Mouse (Mus musculus) gastrocnemius, postnatal 36 days (tissue): ENCODE results near the gene Ube2l6. TPM values are rescaled to one million over a fixed set of nuclear protein-coding genes. Genes with fewer than 3 reads are reported as not detected.
"Not testable (repeated sequence)": the region's sequence is repeated elsewhere in the genome, so short reads cannot be mapped to it uniquely, and the experiment has no call there.

Source experiments
- DNase-seq, 2 experiments: peaks; one replicate each; pipeline ENCODE4 v3.0.0; 2022
- intact Hi-C: fragments of 180-260 bp; cut with DNase I; formaldehyde crosslinking; loops from one replicate; pipeline ENCODE4 v1.15.1; 2025
- total RNA-seq, 2 experiments: library from RNA; stranded (reverse); gene quantifications; 2 replicates each; pipeline ENCODE4 v1.2.3; 2021

Ube2l6 gene
- total RNA-seq, 2 experiments from 2014 or later: 2.6 to 3.5 TPM

DNA sequence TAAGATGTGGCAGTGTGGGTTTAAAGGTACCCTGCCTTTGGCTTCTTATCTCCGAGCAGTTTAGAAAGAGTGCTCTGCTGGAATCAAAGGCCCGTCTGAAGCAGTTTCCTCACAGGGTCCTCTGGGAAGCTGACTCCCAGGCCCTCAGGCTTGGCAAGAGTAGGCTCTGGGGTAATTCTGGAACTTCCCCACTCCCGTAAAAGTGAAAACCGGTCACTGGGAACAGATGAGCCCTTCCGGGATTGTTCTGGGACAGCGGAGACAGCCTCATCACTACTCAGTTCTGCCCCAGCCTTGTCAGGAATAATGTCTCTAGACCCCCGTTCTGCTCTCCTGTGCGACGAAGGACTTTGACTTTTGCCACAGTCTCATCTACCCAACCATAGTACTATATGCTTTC, 8.2 kb upstream of the Ube2l6 start:
- intact Hi-C loops: no loop called here
- no peak for DNase-seq

DNA sequence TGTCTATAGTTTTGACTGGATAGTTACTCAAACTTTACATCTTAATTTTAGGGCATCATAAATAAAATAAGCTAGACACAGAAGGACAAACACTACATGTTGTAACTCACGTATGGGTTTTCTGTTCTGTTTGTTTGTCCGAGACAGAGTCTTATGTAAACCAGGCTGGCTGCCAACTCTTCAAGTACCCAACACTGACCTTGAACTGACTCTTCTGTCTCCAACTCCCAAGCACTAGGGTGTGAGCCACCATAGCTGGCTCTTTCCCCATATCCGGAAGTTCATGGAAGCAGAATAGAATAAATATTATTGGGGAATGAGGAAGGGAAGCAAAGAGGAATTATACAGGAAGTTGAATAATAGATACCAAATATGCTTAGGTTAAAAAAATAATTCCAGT, 6.1 kb upstream of the Ube2l6 start:
- intact Hi-C loops: no loop called here
- DNase-seq: no peak

DNA sequence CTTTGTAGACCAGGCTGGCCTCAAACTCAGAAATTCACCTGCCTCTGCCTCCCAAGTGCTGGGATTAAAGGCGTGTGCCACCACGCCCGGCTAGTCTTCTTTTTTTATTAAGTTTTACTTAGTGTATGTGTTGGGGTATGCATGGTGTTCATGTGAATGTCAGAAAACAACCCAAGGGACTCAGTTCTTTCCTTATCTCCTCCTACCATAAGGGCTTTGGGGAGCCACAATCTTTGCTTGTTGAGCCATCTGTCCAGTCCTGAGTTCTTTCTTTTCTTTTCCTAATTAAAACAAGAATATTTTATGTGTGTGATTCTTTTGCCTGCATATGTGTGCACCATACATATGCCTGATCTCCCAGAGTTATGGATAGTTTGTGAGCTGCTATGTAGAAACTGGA, 5.5 kb upstream of the Ube2l6 start:
- DNase-seq: no peak
- intact Hi-C loops: no loop called here

DNA sequence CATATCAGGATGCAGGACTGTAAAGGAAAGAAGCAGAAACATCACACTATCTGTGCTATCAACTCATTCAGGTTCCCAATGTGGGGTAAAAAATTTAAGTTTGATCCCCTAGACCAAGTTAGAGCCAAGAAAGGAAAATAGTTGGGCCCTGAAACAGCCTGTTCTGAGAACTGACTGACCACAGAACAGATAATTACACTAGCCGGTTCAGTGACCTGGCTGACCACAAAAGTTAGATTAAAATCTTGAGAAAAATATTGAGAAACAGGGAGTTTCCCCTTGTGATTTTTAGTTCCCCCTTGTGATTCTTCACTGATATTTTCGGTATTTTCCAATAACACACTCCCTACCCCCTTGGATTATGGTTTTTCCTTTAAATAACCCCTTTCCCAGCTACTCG, 4.8 kb upstream of the Ube2l6 start:
- intact Hi-C loops: no loop called here
- no peak for DNase-seq

DNA sequence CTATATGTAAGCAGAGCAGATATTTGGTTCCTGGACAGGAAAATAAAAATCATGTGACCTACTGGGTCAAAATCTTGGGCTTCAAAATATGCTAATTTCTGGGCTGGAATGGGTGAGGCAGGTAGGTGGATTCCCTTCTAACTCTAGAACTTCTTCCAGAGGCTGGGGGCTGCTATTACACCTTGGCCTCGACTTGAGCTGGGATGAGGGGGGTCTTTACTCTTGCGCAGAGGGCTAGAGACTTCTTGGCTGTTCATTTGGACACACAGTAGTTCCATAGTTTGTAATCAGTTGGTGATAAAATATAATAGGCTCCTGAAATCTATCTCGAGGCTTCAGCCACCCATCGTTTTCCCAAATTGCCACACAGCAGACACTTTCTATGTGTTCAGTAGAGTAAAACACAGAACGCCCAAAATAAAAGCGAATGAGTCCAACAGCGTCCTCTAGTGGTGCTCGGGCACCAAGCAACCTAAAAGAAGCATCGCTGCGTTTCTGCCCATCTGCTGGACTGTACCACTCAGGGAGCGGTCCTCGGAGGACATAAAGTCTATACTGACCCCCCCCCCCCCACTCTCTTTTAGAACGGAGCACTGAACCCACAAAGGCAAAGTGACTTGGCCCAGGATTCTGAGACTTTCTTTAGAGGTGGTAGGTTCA, 665 bp upstream of the Ube2l6 start:
- intact Hi-C loops: loop anchor here (2.0 kb wide), 2 partner anchors 59 to 71 kb away; partner anchors contain the start of gene Clp1
- peak; percentile 67 to 79 for DNase-seq

DNA sequence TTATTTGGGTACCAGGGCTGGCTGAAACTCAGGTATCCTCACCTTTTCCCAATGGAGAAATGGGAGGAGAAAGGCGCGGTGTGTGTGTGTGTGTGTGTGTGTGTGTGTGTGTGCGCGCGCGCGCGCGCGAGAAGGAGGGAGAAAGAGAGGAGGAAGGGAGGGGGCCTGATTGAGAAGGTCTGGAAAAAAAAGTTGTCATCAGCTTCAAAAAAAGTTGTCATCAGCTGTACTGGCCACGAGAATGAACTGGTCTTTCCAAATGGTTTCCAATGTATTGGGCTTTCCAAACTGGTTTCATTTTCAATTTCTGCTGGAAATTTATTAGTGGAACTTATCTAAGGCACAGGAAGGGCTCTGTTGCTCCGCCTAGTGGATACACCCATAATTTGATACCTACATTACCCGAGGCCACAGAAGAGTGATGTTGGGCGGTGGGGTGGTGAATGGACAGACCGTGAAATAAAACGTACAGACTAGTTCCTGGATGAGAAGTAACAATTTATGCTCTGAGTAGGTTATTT, 473 bp downstream of the Ube2l6 start:
- DNase-seq: peak in 1 of 2 experiments; percentile 46
- intact Hi-C loops: loop anchor here (2.0 kb wide), 2 partner anchors 60 to 72 kb away; partner anchors contain the start of gene Clp1

DNA sequence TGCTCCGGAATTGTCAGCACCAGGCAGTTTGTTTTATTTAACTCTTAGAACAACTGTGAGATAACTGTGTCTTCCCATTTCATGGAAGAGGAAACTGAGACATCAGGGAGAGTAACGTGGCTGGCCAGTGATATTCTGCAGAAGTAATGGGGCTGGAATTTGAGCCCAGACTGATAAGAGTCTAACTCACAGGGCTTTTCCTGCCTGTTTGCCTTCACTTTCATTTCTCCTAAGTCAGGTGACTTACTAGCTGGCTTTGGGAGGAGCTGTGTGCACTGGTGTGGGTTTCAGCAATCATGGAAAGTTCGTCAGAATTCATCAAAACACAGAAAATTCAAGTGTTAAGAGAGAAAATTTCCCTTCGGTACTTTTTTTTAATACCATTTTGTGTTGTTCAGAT, 1.7 kb downstream of the Ube2l6 start:
- intact Hi-C loops: loop anchor here (10.0 kb wide), 1 partner anchor 336 kb away; no protein-coding TSS in a partner anchor

DNA sequence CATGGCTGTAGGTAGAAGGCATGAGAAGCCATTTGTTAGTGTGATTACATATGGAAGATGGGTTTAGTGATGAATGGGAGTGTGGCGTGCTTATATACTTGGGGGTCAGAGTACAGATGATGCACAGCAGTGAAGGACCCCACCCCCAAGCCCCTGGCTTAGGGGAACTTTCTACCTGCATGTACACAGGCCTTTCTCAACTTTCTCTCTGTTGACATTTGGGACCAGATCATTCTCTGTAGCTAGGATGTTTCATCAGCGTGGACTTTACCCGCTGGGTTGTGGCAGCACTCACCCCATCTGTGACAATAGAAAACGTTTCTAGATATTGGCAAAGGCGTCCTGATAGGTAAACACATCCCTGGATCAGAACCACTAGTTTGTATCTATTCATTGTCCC, 2.6 kb downstream of the Ube2l6 start:
- not testable (repeated sequence) for DNase-seq
- intact Hi-C loops: loop anchor here (10.0 kb wide), 1 partner anchor 336 kb away; no protein-coding TSS in a partner anchor

More for the DNA sequence above, 1.7 kb downstream of the Ube2l6 start:
- DNase-seq: no peak

DNA sequence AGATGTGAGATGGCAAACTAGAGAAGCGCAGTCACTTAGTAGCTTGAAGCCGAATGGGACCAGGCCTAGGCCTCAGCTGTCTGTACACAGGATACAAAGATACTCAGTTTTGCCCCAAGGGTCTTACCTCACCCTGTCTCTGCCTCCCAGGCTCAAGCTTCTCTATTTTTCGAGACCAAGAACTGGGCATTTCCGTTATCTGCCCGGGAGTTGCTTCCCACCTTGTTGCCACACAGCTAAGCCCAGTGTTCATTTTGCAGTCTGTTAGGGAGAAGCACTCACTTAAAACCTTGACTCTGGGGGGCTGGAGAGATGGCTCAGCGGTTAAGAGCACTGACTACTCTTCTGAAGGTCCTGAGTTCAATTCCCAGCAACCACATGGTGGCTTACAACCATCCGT, 5.3 kb downstream of the Ube2l6 start:
- no peak for DNase-seq
- intact Hi-C loops: loop anchor here (10.0 kb wide), 1 partner anchor 339 kb away; no protein-coding TSS in a partner anchor

DNA sequence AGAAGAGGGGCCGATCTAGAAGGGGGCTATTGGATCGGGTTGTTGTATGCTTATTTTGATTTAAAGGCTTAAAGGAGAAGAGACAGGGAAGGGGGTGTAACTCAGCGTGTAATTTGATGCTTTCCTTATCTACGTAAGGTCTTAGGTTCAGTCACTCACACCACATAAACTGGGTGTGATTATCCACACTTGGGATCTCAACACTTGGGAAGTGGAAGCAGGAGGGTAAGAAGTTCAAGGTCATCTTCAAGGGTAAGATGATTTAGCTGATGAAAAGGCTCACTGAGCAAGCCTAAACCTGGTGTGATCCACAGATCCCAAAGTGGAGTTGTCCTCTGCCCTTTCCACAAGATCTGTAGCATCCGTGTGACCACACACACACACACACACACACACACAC, 7.9 kb downstream of the Ube2l6 start:
- intact Hi-C loops: loop anchor here (10.0 kb wide), 1 partner anchor 342 kb away; no protein-coding TSS in a partner anchor
- no peak for DNase-seq

DNA sequence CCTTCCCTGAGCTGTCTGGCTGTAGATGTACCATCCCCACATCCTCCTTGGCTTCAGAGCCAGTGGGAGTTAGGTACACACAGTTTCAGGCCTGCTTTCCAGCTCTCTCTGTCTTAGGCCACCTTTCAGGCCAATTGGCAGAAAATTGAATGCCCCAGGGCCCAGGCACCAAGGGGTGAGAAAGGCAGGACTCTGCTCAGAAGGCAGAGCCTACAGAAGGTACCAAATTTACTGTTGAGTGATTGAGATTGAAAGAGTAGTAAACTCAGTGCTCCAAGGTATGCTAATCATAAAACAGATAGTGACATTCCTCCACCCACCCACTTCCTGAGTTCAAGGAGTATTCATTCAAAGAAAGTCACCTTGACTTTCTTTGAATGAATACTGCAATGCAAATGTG, 10.7 kb downstream of the Ube2l6 start:
- intact Hi-C loops: loop anchor here (10.0 kb wide), 1 partner anchor 345 kb away; no protein-coding TSS in a partner anchor
- DNase-seq: no peak

DNA sequence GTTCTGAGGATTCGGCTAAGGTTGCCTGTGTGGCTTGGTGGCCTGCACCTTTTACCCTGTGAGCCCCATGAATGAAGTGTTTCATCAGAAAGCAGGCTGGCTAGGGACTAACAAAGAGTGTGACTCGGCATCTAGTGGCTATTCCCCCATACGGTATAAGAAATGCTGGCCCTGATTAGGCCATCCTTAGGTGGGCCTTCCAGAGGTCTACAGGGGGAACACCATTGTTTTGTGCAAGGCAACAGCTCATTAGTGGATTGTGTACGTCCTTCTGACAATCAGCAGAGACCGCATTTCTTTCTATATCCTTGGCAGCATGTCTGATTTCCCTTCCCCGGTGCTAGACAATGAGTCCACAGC, 11.9 kb downstream of the Ube2l6 start:
- intact Hi-C loops: no loop called here
- DNase-seq: no peak

DNA sequence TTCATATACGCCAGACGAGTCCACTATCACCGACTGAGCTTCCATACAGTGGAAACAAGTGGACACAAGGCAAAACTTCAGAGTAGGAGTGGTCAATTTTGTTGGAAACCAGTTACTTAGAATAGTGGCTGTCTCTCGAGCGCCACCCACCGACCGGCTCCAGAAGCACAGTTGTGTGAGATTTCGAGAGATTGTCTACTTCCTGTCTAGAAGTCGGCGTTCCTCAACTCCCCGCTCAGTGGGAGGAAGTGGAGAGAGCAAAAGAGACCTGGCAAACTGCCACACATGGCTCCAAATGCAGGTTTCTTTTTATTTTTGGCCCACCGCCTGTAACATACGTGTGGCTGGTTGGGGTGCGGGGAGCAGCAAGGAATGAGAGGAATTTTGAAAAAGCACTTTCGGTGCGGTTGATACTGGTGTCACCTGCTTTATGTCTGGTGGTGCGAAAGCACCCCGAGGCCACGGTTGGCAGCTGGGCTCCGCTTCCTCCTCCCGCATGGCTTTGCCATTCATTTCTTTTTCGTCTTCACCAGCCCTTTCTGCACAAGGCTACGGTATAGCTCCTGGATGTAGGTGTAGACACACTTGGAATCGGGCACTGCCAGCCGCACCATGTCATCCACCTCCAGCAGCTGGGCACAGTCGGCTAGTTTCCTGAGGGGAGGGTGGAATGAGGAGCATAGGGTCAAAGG, 12.4 kb downstream of the Ube2l6 start:
- DNase-seq: peak; percentile 84 to 88
- intact Hi-C loops: no loop called here

DNA sequence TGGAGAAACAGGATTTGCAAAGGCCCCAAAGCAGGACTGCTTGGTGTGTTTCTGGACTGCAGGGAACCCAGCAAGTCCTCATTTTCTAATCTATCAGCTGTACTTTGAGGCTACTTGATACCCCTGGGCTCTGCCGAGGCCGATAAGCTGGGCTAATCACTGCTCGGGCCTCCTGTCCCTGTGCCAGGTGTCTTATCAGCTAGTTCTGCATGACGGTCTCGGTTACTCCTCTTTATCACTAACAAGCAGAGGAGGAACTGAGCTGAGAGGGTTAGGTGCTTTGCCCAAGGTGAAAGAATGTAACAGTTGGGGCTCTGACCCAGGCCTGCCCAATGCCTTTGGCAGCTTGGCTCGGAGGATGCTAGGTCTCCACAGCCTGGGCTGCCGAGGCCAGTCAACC, 13.3 kb downstream of the Ube2l6 start:
- intact Hi-C loops: no loop called here
- no peak for DNase-seq

DNA sequence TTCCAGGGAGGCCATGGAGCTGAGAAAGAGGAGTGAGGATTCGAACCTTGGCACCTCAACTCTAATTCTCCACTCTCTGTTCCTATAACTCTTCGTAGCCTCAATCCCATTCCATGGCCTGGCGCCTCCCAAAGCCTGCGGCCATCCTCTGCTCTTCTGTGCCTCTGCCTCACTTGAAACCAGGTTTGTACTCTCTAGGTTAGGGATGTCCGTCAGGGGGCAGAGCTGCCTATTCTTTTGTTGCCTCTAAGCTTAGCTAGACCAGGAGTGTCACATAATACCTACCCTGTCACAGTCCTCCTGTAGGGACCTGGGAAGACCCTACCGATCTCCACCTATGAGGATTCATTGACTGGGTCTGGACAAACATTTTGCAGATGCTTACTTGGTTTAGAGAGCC, 14.0 kb downstream of the Ube2l6 start:
- DNase-seq: no peak
- intact Hi-C loops: no loop called here

DNA sequence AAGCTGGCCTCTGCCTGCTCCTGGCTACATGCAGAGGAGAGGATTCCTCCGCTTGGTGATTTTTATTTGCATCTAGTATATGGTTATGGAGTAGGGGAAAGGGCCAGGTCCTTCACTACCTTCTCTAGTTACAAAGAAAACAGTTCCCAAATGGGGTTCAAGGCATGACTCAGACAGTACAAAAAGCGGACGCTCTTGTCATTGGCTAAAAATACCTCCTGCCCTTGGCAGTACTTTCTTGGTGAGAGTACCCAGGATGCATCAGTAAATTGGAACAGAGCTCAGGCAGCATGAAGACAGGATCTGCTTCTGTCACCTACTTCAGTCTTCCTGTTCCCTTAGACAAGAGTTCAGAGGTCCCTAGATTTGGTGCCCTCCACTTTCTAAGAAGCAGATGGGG, 21.2 kb downstream of the Ube2l6 start:
- intact Hi-C loops: loop anchor here (10.0 kb wide), 1 partner anchor 225 kb away; the partner anchor contains the start of gene Tnks1bp1
- no peak for DNase-seq

DNA sequence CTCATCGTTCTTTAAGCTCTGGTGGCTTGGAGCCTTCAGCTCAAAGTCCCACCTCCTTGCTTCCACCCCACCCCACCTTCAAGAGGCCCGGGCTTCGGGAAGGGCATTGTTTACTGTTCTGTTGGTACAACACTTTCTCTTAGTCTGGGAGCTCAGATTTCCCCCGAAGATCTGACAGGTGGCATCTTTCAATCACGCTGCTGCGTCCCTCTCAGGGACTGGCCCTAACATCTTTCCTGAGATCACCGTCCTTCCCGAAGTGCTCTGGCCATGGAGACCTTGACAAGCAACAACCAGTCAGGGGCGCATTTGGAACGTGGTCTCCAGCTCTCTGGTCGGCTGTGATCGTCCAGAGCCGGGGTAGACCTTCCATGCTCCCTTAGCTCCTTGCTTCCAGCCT, 23.9 kb downstream of the Ube2l6 start, which contains the start of gene Smtnl1:
TSS of gene Smtnl1 (minus strand) at position 101 of the 400 bp plus-strand sequence.
- intact Hi-C loops: loop anchor here (10.0 kb wide), 1 partner anchor 222 kb away; the partner anchor contains the start of gene Tnks1bp1

DNA sequence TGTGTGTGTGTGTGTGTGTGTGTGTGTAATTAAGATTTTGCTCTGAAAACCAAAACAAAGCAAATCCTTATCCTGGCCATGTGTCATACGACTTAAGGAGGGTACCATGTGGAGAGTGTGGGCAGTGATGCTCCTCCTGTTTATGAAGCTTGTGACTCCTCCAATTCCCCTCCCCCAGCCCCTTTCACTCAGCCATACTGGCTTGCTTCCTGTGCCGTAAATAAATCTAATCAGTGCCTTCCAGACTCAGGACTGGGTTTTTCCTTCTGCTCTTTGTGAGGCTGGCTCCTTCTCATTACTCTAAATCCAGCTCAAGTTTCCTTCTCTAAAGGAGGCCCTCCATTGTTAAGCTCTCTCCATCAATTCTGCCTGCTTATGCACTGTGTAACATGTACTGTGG, 24.6 kb downstream of the Ube2l6 start:
- DNase-seq: no peak
- intact Hi-C loops: loop anchor here (10.0 kb wide), 1 partner anchor 222 kb away; the partner anchor contains the start of gene Tnks1bp1

More for the DNA sequence above, 23.9 kb downstream of the Ube2l6 start, which contains the start of gene Smtnl1:
- DNase-seq: no peak

DNA sequence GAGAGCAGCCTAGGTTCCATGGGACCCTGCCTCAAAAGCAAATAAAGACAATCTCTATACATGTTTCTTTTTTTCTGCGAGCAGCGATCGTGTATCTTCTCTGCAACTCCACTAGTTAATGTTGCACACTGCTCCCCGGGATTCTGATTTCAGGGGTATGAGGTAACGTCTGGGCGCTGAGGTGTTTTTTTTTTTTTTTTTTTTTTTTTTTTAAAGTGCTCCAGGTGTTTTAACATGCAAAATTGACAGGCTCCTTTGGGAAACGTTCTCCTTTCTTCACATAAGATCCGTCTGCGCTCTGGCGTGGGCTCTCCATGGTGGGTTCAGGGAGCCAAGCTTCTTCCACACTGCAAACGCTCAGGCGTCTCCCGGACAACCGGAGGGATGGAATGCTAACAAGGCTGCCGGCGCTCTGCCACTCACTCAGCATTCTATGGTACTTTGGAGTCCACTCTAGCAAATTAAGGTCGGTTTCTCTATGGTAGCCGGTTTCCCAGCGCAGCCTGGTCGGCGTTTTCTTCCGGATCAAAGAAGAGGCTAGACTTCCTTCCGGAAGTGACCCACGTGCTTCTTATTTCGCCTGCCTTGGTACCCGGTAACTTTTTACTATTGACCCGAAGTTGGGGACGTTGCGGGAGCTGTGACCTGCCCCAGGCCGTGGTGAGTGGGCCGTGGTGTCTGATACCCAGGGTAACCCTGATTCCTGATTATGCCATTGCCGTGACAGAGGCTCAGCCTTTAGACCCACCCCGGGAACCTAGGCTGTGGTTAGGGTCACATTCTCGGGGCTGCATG, 28.1 kb downstream of the Ube2l6 start, which contains the start of gene Timm10:
TSS of gene Timm10 (plus strand) at position 510 of the 795 bp plus-strand sequence.
- intact Hi-C loops: loop anchor here (10.0 kb wide), 1 partner anchor 218 kb away; the partner anchor contains the start of gene Tnks1bp1
- DNase-seq: peak; percentile 76 to 78

DNA sequence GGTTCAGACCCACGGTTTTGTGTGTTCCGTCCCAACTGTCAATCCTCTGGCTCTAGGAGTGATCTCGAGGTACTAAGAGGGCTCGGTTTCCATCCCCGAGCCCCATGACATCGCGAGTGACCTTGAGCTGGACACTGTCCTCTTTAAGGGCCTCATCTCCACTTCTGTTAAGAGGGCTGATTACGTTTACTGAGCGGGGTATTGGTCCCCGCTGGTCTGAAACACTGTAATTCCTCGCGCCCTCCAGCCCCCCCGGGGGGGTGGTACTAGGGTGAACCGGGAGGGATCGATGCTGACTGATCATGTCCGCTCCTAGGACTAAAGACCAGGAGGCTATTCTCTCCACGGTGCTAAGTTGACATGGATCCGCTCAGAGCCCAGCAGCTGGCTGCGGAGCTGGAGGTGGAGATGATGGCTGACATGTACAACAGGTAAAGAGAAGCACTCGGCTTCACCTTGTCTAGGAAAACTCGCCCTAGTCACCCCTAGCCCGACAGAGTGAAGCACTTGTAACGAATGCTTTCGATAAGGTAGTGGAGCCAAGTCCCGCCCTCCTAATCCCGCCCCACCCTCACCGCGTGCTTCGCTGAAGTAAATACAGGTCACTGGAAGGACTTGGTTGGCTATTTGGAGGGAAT, 28.8 kb downstream of the Ube2l6 start:
- intact Hi-C loops: loop anchor here (10.0 kb wide), 1 partner anchor 217 kb away; the partner anchor contains the start of gene Tnks1bp1
- no peak for DNase-seq
